Mouse (Mus musculus) cerebellum, adult 2 months (tissue): ENCODE measurements around the gene Tmem151b.

Source experiments
- CTCF ChIP-seq: fragments of 200-500 bp; IDR thresholded peaks from 2 replicates; pipeline ENCODE4 v1.5.1; 2011; ENCODE audit warnings: low read depth, mild to moderate bottlenecking, control low read depth, low read length, moderate library complexity, borderline replicate concordance; ENCODE audit not compliant: insufficient read depth
- POLR2A ChIP-seq: fragments of 200-500 bp; IDR thresholded peaks from 2 replicates; pipeline ENCODE4 v1.6.1; 2011; ENCODE audit warnings: low read length, control low read depth, borderline replicate concordance; ENCODE audit not compliant: insufficient read depth

GRCm38 (mm10) chr17:45539664-45540063 is 9.8 kb downstream of the Tmem151b start:
- TF ChIP-seq POLR2A (no peak), CTCF (no peak)
